Mouse (Mus musculus) kidney, adult 2 months (tissue): ENCODE measurements at regions not wholly inside any gene's neighbourhood (a gene's known extent, or its start where the extent isn't known, plus 50 kb on each side); places are given as distances from the start of the nearest gene placed in this dataset.

Experiments used
- DNase-seq: peaks from one replicate; pipeline ENCODE4 v3.0.0; 2021
- H3K27ac ChIP-seq: fragments of 200-500 bp; 2 replicates; pipeline ENCODE4 v1.5.1; 2012; ENCODE audit warnings: low read depth, low read length, control low read depth, inconsistent platforms; ENCODE audit not compliant: insufficient read depth
- H3K27me3 ChIP-seq: fragments of 200-500 bp; replicated peaks from 2 replicates; pipeline ENCODE4 v1.6.1; 2012; ENCODE audit warnings: mild to moderate bottlenecking, moderate library complexity, low read length, inconsistent platforms; ENCODE audit not compliant: control insufficient read depth, insufficient read depth
- H3K36me3 ChIP-seq: fragments of 200-500 bp; 2 replicates; pipeline ENCODE4 v1.6.1; 2012; ENCODE audit warnings: mild to moderate bottlenecking, moderate library complexity, low read length, inconsistent platforms; ENCODE audit not compliant: control insufficient read depth, insufficient read depth
- H3K4me1 ChIP-seq: fragments of 200-500 bp; 2 replicates; pipeline ENCODE4 v1.6.1; 2011; ENCODE audit warnings: low read length; ENCODE audit not compliant: control insufficient read depth, insufficient read depth
- H3K4me3 ChIP-seq: fragments of 200-500 bp; 2 replicates; pipeline ENCODE4 v1.5.1; 2011; ENCODE audit warnings: mild to moderate bottlenecking, low read depth, low read length, control low read depth; ENCODE audit not compliant: insufficient read depth
- CTCF ChIP-seq: fragments of 200-500 bp; conservative IDR thresholded peaks from 2 replicates; pipeline ENCODE4 v1.5.1; 2011; ENCODE audit warnings: low read depth, mild to moderate bottlenecking, control low read depth, low read length, moderate library complexity, mixed read lengths; ENCODE audit not compliant: insufficient read depth, insufficient read length
- POLR2A ChIP-seq: fragments of 200-500 bp; IDR thresholded peaks from one replicate; pipeline ENCODE4 v1.6.1; 2011; ENCODE audit warnings: low read depth, low read length, control low read depth
- WGBS: fragments of 180-500 bp; shearing (Covaris S2); methylation state at CpG from one replicate; pipeline ENCODE4 v1.1.7; 2018; 5-methylcytosine and 5-hydroxymethylcytosine counted together

- no peak for DNase-seq
- H3K27ac ChIP-seq = no peak overlapping the region
- H3K36me3 ChIP-seq = no peaks in the 10 kb centered on the region
- H3K4me3 ChIP-seq = no peak overlapping the region
- 88% methylated on average over 7 of the region's 7 CpGs for WGBS
- H3K4me1 ChIP-seq = no peaks in the 10 kb centered on the region
- TF ChIP-seq POLR2A (no peak), CTCF (no peak)
- H3K27me3 ChIP-seq = no peaks in the 10 kb centered on the region
These were observed 89.1 kb downstream of the Kcnj2 start for GRCm38 (mm10) chr11:111155023-111155422.

- Histone ChIP-seq H3K36me3 (no peaks in the 10 kb centered on the region), H3K4me1 (no peaks in the 10 kb centered on the region), H3K4me3 (no peak overlapping the region), H3K27me3 (no peaks in the 10 kb centered on the region), H3K27ac (no peak overlapping the region)
- no peak for DNase-seq
- WGBS = 83% methylated on average over 7 of the region's 7 CpGs
- TF ChIP-seq POLR2A (no peak), CTCF (no peak)
These were observed 89.8 kb downstream of the Kcnj2 start for GRCm38 (mm10) chr11:111155747-111156146.

GRCm38 (mm10) chr11:111159299-111159698, 93.3 kb downstream of the Kcnj2 start:
- WGBS = 76% methylated on average over 2 of the region's 2 CpGs
- Histone ChIP-seq H3K4me1 (no peaks in the 10 kb centered on the region), H3K27ac (no peak overlapping the region), H3K27me3 (no peaks in the 10 kb centered on the region), H3K36me3 (no peaks in the 10 kb centered on the region), H3K4me3 (no peak overlapping the region)
- TF ChIP-seq POLR2A (no peak), CTCF (no peak)
- no peak for DNase-seq

- H3K27ac ChIP-seq = no peak overlapping the region
- DNase-seq = no peak
- no peaks in the 10 kb centered on the region for H3K27me3 ChIP-seq
- no peaks in the 10 kb centered on the region for H3K4me1 ChIP-seq
- H3K36me3 ChIP-seq = no peaks in the 10 kb centered on the region
- TF ChIP-seq POLR2A (no peak), CTCF (no peak)
- no peak overlapping the region for H3K4me3 ChIP-seq
These were observed 98.9 kb downstream of the Kcnj2 start for GRCm38 (mm10) chr11:111164907-111165306.

- no peaks in the 10 kb centered on the region for H3K36me3 ChIP-seq
- DNase-seq = no peak
- 92% methylated on average over 5 of the region's 5 CpGs for whole genome bisulfite sequencing
- no peaks in the 10 kb centered on the region for H3K27me3 ChIP-seq
- no peak overlapping the region for H3K4me3 ChIP-seq
- H3K4me1 ChIP-seq = no peaks in the 10 kb centered on the region
- TF ChIP-seq CTCF (no peak), POLR2A (no peak)
- no peak overlapping the region for H3K27ac ChIP-seq
These were observed 104.3 kb downstream of the Kcnj2 start for GRCm38 (mm10) chr11:111170174-111170800.

- Histone ChIP-seq H3K36me3 (no peaks in the 10 kb centered on the region), H3K4me3 (no peak overlapping the region), H3K27me3 (no peaks in the 10 kb centered on the region), H3K4me1 (no peaks in the 10 kb centered on the region), H3K27ac (no peak overlapping the region)
- WGBS = 92% methylated on average over 4 of the region's 4 CpGs
- no peak for DNase-seq
- TF ChIP-seq CTCF = no peak
- TF ChIP-seq POLR2A = no peak
These were observed 107.6 kb downstream of the Kcnj2 start for GRCm38 (mm10) chr11:111173525-111173924.

- H3K27me3 ChIP-seq = no peaks in the 10 kb centered on the region
- H3K36me3 ChIP-seq = no peaks in the 10 kb centered on the region
- no peak for DNase-seq
- TF ChIP-seq CTCF (no peak), POLR2A (no peak)
- H3K4me1 ChIP-seq = no peaks in the 10 kb centered on the region
- 63% methylated on average over 3 of the region's 3 CpGs for WGBS
- no peak overlapping the region for H3K4me3 ChIP-seq
- no peak overlapping the region for H3K27ac ChIP-seq
These were observed 109.6 kb downstream of the Kcnj2 start for GRCm38 (mm10) chr11:111175566-111175965.
